Mouse (Mus musculus): ENCODE data around the gene Trim13.
"Not testable (repeated sequence)": the region's sequence is repeated elsewhere in the genome, so short reads cannot be mapped to it uniquely, and the experiment has no call there.

Trim13 gene

GRCm38 (mm10) chr14:61597968-61598367 is at the start of gene Trim13:
TSS of gene Trim13 (plus strand) at chr14:61598247.
- no peak for DNase-seq (ENCODE audit: extremely low read depth, low read depth, low spot score)

- DNase-seq (ENCODE audit: extremely low read depth, low read depth, low spot score), result no peak
Measured at GRCm38 (mm10) chr14:61548614-61549013, 49.4 kb upstream of the Trim13 start.

- no peak for DNase-seq (ENCODE audit: extremely low read depth, low read depth, low spot score)
Measured at GRCm38 (mm10) chr14:61555931-61556288, 42.1 kb upstream of the Trim13 start.

GRCm38 (mm10) chr14:61556289-61557147 is 41.5 kb upstream of the Trim13 start, which contains the start of gene Spryd7:
TSS of gene Spryd7 (minus strand) at chr14:61556886.
- peak; percentile 61 for DNase-seq (ENCODE audit: extremely low read depth, low read depth, low spot score)

- DNase-seq (ENCODE audit: extremely low read depth, low read depth, low spot score), result no peak
Measured at GRCm38 (mm10) chr14:61558901-61559300, 39.1 kb upstream of the Trim13 start.

- DNase-seq (ENCODE audit: extremely low read depth, low read depth, low spot score), result peak; percentile 78
Measured at GRCm38 (mm10) chr14:61559856-61560255, 38.2 kb upstream of the Trim13 start.

- DNase-seq (ENCODE audit: extremely low read depth, low read depth, low spot score), result not testable (repeated sequence)
Measured at GRCm38 (mm10) chr14:61566211-61566610, 31.8 kb upstream of the Trim13 start.

- DNase-seq (ENCODE audit: extremely low read depth, low read depth, low spot score), result no peak
Measured at GRCm38 (mm10) chr14:61569344-61569743, 28.7 kb upstream of the Trim13 start.

GRCm38 (mm10) chr14:61571366-61571765 is 26.7 kb upstream of the Trim13 start:
- DNase-seq (ENCODE audit: extremely low read depth, low read depth, low spot score), result no peak

- no peak for DNase-seq (ENCODE audit: extremely low read depth, low read depth, low spot score)
Measured at GRCm38 (mm10) chr14:61572131-61572530, 25.9 kb upstream of the Trim13 start.

- DNase-seq (ENCODE audit: extremely low read depth, low read depth, low spot score), result no peak
Measured at GRCm38 (mm10) chr14:61575066-61575465, 23.0 kb upstream of the Trim13 start.

GRCm38 (mm10) chr14:61575941-61576340 is 22.1 kb upstream of the Trim13 start:
- DNase-seq (ENCODE audit: extremely low read depth, low read depth, low spot score), result no peak

- no peak for DNase-seq (ENCODE audit: extremely low read depth, low read depth, low spot score)
Measured at GRCm38 (mm10) chr14:61589288-61590065, 8.6 kb upstream of the Trim13 start.

GRCm38 (mm10) chr14:61596719-61597426 is 1.2 kb upstream of the Trim13 start:
- DNase-seq (ENCODE audit: extremely low read depth, low read depth, low spot score), result peak; percentile 54

GRCm38 (mm10) chr14:61599057-61599806 is 1.2 kb downstream of the Trim13 start:
- DNase-seq (ENCODE audit: extremely low read depth, low read depth, low spot score), result peak; percentile 21

GRCm38 (mm10) chr14:61601348-61601747 is 3.3 kb downstream of the Trim13 start:
- no peak for DNase-seq (ENCODE audit: extremely low read depth, low read depth, low spot score)

- no peak for DNase-seq (ENCODE audit: extremely low read depth, low read depth, low spot score)
Measured at GRCm38 (mm10) chr14:61603069-61603755, 5.2 kb downstream of the Trim13 start.

GRCm38 (mm10) chr14:61604081-61604480 is 6.0 kb downstream of the Trim13 start:
- no peak for DNase-seq (ENCODE audit: extremely low read depth, low read depth, low spot score)

GRCm38 (mm10) chr14:61606088-61606487 is 8.0 kb downstream of the Trim13 start:
- not testable (repeated sequence) for DNase-seq (ENCODE audit: extremely low read depth, low read depth, low spot score)

- DNase-seq (ENCODE audit: extremely low read depth, low read depth, low spot score), result no peak
Measured at GRCm38 (mm10) chr14:61607157-61607556, 9.1 kb downstream of the Trim13 start, which contains the start of gene Kcnrg. TSS of gene Kcnrg (plus strand) at chr14:61607457.

All from fat pad, adult 2 months (tissue).